Mouse (Mus musculus) lung, postnatal 4 days (tissue): Measurements from ENCODE around the gene Hs6st3.
"Not testable (repeated sequence)": the region's sequence is repeated elsewhere in the genome, so short reads cannot be mapped to it uniquely, and the experiment has no call there.

Experiments
- DNase-seq, 2 experiments: peaks; one replicate each; pipeline ENCODE4 v3.0.0; 2021

The Hs6st3 gene

DNA sequence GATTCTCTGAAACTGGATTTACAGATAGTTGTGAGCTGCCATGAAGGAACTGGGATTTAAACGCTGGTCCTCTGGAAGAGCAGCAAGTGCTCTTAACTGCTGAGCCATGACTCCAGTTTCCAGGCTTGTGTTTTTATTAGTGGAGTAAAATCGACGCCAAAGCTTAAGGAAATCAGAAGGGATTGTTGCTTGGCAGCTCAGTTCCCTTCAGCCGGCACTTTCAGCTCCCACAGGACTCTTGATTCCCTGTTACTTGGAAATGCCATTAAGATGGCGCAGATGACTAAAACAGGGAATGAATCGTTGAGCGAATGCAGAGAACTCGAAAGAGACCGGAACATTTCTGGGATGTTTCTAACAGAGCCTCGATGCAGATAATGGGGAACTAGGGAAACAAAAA, 112.2 kb downstream of the Hs6st3 start:
- no peak for DNase-seq

DNA sequence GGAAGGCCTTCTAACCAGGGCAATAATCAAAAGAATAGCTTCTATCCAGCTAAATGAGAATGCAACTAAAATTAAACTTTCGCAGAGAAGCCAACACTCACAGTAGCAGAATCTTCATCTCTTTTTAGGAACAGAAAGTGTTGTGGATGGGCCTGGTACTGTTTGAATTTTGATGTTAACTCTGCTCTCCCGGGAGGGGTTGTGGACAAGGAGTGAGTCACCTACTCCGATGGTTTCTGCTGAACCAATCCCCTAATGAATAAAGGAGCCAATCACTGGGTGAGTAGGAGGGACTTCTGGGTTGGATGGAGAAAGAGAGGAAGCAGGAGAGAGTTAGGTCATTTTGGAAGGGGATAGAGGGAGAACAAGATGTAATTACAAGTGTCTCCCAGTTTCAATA, 117.3 kb downstream of the Hs6st3 start:
- DNase-seq = no peak

GRCm38 (mm10) chr14:119257072-119257471, 118.9 kb downstream of the Hs6st3 start:
- no peak for DNase-seq

GRCm38 (mm10) chr14:119260176-119260962, 122.2 kb downstream of the Hs6st3 start:
- no peak for DNase-seq

GRCm38 (mm10) chr14:119266334-119266733, 128.2 kb downstream of the Hs6st3 start:
- DNase-seq = no peak

- DNase-seq = no peak
These were observed 134.9 kb downstream of the Hs6st3 start for GRCm38 (mm10) chr14:119273088-119273487.

GRCm38 (mm10) chr14:119278156-119278555, 140.0 kb downstream of the Hs6st3 start:
- DNase-seq = not testable (repeated sequence)

GRCm38 (mm10) chr14:119283951-119284350, 145.8 kb downstream of the Hs6st3 start:
- DNase-seq = no peak

DNA sequence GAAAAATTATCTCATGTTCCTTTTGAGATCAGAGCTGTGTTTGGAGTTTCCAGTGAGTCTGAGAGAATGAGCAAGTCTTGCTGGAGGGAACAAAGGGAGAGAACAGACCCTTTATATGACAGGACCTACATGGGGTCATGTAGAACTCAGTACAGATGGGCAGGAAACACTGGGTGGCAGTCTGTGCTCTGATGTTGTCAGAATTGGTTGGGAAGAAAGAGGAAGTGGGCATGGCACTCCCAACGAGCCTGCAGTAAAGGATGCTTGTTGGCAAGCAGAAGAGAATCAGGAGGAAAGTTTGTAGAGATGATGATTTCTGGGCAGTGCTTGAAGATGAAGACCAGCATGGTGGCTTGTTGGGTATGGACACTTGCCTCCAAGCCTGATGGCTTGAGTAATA, 151.5 kb downstream of the Hs6st3 start:
- DNase-seq = no peak

- no peak for DNase-seq
These were observed 155.9 kb downstream of the Hs6st3 start for GRCm38 (mm10) chr14:119294071-119294470.

DNA sequence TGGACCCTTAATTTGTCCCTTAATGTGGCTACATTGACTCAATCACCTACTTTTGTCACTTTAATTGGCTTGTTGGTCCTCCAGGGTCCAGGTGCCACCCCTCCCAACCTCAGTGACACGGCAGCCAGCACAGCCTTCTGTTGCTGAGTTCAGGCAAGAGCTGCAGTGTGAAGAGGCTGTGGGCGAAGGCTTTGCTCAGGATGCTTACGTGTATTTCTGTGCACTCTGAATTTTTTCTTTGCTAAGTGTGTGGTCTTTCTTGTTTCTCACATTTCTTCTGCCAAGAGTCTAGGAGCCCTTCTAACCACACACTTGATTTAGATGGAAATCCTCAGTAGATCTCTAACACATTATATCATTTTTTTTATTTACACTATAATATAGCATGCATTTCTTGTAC, 168.3 kb downstream of the Hs6st3 start:
- DNase-seq = no peak

- DNase-seq = no peak
These were observed 180.2 kb downstream of the Hs6st3 start for GRCm38 (mm10) chr14:119318379-119318778.

- no peak for DNase-seq
These were observed 209.1 kb downstream of the Hs6st3 start for GRCm38 (mm10) chr14:119347236-119347635.

DNA sequence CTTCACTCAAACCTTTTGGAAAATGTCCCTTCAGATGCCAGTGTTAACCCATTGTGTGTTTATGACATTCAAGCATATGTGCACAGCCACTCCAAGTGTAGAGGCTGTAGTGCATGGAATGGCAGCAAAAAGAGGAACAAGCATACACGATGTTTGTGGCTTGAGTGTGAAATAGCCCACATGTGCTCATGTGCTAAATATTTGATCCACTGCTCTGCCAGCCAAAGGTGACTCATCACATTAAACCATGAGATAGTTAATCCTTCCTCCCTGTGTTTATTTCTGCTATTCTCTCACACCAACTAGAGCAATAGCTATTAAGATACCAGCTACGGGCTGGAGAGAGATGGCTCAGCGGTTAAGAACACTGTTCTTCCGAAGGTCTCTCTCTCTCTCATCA, 223.3 kb downstream of the Hs6st3 start:
- no peak for DNase-seq

DNA sequence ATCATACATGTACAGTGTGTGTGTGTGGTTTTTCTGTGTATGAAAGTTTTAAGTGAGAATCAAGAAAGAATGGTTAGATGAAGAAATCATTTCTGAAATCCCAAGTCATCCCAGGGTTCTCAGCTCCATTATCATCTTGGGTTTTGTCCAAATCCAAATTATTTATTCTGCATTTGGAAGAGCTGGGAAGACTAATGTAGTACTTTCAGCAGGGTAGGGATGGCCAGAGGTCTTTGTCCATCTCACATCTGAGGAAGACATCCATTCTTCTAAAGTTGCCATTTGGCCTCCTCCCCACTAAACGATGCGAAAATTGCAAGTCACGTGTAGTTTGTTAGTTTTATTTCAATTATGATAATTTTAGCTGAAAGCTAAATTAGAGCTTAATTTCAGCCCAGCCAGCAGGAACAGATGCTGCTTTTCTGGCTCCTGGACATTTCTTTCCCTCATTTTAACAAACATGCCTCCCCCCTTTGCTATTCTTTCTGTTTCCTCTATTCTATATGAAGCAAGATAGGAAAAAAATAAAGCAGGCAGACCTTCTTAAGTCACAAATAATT, 229.8 kb downstream of the Hs6st3 start:
- DNase-seq = no peak

GRCm38 (mm10) chr14:119369274-119369673, 231.1 kb downstream of the Hs6st3 start:
- DNase-seq = no peak

- peak in 1 of 2 experiments; percentile 18 for DNase-seq
These were observed 231.9 kb downstream of the Hs6st3 start for GRCm38 (mm10) chr14:119370013-119370412.

DNA sequence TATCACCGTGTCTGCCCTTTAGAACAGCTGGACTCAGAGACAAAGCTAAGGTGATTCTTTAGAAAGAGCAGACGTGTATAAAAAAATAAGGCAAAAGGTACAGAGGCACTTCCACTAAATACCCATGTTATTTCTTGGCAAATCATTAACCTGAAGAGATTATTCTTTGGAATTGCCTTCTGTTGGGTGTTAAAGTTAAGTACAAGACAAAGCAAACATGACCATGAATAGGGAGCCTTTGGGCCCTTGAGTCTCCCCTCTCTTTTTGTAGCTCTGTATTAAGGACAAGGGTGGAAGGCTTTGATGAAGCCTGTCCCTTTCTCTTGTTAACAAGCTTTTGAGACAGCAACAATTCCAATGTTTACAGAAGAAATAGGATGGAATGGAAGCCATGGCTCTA, 241.2 kb downstream of the Hs6st3 start:
- no peak for DNase-seq

DNA sequence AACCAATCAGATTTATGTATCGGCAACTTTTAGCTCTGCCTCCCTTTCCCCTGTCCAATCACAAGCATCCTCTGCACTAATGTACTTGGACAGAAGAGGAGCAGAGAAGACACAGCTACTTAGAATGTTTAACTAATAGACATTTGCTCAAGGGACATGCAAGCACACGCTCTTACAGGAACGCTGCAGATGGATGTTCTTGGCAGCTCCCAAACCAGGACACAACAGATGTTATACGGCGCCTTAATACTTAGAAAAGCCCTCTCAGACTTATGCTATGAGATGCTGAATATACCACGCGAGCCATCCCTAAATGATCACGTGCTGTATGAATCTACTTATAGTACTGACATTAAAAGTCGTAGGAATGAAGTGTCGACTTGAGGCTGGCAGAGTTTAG, 263.5 kb downstream of the Hs6st3 start:
- DNase-seq = no peak

DNA sequence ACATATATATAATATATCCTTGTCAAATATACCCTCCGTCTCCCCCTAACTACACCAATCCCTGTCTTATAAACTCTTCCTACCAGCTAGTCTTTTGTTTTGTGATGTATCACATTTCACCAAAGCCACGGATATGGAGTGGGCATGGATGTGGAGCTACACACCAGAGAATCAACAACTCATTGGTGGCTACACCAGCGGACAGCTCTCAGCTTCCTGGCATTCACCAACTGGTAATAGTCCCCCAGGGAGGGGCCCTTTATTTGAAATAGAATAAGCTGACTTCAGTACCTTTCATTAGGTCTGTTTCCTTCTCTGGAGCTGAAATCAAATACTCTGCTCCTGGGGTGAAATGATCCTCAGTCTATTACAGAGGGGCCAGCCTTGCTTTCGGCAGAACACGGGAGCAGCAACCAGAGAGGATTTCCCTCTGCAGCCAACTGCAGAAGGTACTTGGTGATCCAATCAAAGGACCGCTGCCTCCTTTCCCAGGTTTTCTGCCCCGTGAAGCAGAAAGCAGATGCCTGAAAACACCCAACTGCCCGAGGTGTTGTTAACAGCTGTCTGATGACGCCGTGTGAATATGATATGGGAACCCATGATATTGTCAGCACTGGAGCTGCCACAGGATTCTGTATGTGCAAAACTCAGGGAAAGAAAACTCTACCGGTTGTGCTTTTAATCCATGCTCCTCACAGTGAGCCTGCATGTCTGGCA, 271.4 kb downstream of the Hs6st3 start:
- DNase-seq = no peak

GRCm38 (mm10) chr14:119422894-119423293, 284.8 kb downstream of the Hs6st3 start:
- no peak for DNase-seq

DNA sequence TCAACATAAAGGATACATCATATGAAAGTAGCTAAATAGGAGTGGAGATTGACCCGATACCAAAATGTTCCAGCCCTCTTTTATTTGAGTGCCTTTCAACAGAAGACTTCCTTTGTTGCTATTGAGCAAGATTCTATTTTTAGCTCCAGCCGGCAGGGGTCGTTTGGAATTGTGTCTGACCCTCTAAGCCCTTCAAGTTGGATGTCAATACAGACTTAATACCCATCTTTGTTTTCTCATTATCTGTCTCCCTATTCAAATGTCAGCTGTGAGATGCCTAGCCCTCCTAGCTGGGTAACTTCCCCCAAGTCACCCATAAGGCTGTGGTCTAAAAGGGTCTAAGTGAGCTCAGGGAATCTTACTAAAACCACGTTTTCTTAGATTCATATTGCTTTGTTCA, 312.3 kb downstream of the Hs6st3 start:
- DNase-seq = no peak

DNA sequence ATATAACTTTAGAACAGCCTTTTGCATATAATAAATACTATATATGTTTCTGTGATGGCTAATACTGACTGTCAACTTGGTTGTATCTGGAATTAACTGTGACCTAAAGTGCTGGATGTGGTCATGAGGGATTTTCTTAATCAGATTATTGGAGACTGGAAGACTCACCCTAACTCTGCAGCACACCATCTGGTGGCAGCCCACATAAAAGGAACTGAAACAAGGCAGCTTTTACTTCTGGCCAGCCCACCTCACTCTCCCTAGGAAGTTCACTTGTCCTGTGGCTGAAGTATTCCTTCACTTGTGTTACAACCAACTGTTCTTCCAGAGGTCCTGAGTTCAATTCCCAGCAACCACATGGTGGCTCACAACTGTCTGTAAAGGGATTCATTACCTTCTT, 313.5 kb downstream of the Hs6st3 start:
- DNase-seq = no peak

DNA sequence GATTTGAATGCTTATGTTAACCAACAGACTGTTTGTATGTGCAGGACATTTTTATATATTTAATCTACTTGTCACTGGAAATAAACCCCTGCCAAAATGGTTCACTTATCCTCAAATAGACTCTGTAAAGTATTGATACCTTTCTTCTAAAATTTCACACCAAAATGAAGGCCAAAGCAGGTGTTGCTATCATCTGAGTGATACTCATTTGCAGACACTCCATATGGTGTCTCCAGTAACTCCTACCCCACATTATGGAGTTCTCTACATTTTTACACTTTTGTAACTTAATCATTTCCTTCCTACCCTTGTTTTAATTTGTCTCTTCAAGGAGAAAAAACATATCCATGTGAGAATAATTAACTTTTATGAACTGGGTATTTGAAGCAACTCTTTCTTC, 314.2 kb downstream of the Hs6st3 start:
- DNase-seq = no peak
